Mouse (Mus musculus): ENCODE results near the gene Col2a1. TPM values are rescaled to one million over a fixed set of nuclear protein-coding genes. Genes with fewer than 3 reads are reported as not detected.

Col2a1 gene
- polyA plus RNA-seq, 1 experiment from 2014 or later, result 2.5 TPM

GRCm38 (mm10) chr15:97949706-97950105 lies 54.8 kb downstream of the Col2a1 start:
- Histone ChIP-seq H3K4me1 (ENCODE audit: control insufficient read depth, insufficient read depth, low read length) (0 out of 2 replicates have a peak, but pooled peaks cover 4% of the 10 kb centered on the region), H3K4me2 (replicated peaks; ENCODE audit: low read depth, low read length) (no peak overlapping the region), H3K36me3 (ENCODE audit: control insufficient read depth, insufficient read depth, low read length) (no peaks in the 10 kb centered on the region), H3K27ac (ENCODE audit: low read length) (no peak overlapping the region), H3K27me3 (ENCODE audit: control insufficient read depth, insufficient read depth, low read length) (no peaks in the 10 kb centered on the region), H3K9ac (replicated peaks; ENCODE audit: low read depth, low read length) (no peak overlapping the region), H3K9me3 (ENCODE audit: control insufficient read depth, low read depth, low read length) (no peaks in the 10 kb centered on the region), H3K4me3 (ENCODE audit: low read depth, low read length) (no peak overlapping the region)
- WGBS, result 78% methylated on average over 3 of the region's 3 CpGs
- ATAC-seq (ENCODE audit: insufficient number of reproducible peaks, insufficient read depth, low FRiP score, low read depth), result no peak

- H3K27ac ChIP-seq (ENCODE audit: low read length), result no peak overlapping the region
- no peak for ATAC-seq (ENCODE audit: insufficient number of reproducible peaks, insufficient read depth, low FRiP score, low read depth)
Observed at GRCm38 (mm10) chr15:97948720-97949119, 55.8 kb downstream of the Col2a1 start.

GRCm38 (mm10) chr15:97945656-97946315 lies 58.7 kb downstream of the Col2a1 start:
- H3K4me1 ChIP-seq (ENCODE audit: control insufficient read depth, insufficient read depth, low read length), result no peaks in the 10 kb centered on the region
- no peaks in the 10 kb centered on the region for H3K27me3 ChIP-seq (ENCODE audit: control insufficient read depth, insufficient read depth, low read length)
- WGBS, result 82% methylated on average over 10 of the region's 11 CpGs
- H3K27ac ChIP-seq (ENCODE audit: low read length), result no peak overlapping the region
- H3K4me2 ChIP-seq (replicated peaks; ENCODE audit: low read depth, low read length), result no peak overlapping the region
- H3K36me3 ChIP-seq (ENCODE audit: control insufficient read depth, insufficient read depth, low read length), result no peaks in the 10 kb centered on the region
- H3K9me3 ChIP-seq (ENCODE audit: control insufficient read depth, low read depth, low read length), result no peaks in the 10 kb centered on the region
- 0 out of 2 replicates have a peak, but pooled peaks have one; percentile 6 for ATAC-seq (ENCODE audit: insufficient number of reproducible peaks, insufficient read depth, low FRiP score, low read depth)
- H3K9ac ChIP-seq (replicated peaks; ENCODE audit: low read depth, low read length), result no peak overlapping the region
- no peak overlapping the region for H3K4me3 ChIP-seq (ENCODE audit: low read depth, low read length)

More at GRCm38 (mm10) chr15:97948720-97949119, 55.8 kb downstream of the Col2a1 start:
- Histone ChIP-seq H3K9ac (replicated peaks; ENCODE audit: low read depth, low read length) (no peak overlapping the region), H3K27me3 (ENCODE audit: control insufficient read depth, insufficient read depth, low read length) (no peaks in the 10 kb centered on the region), H3K9me3 (ENCODE audit: control insufficient read depth, low read depth, low read length) (no peaks in the 10 kb centered on the region), H3K36me3 (ENCODE audit: control insufficient read depth, insufficient read depth, low read length) (no peaks in the 10 kb centered on the region), H3K4me2 (replicated peaks; ENCODE audit: low read depth, low read length) (no peak overlapping the region), H3K4me1 (ENCODE audit: control insufficient read depth, insufficient read depth, low read length) (0 out of 2 replicates have a peak, but pooled peaks cover 4% of the 10 kb centered on the region), H3K4me3 (ENCODE audit: low read depth, low read length) (no peak overlapping the region)
- 40% methylated on average over 7 of the region's 7 CpGs for WGBS

GRCm38 (mm10) chr15:97944919-97945574 lies 59.4 kb downstream of the Col2a1 start:
- H3K4me1 ChIP-seq (ENCODE audit: control insufficient read depth, insufficient read depth, low read length), result no peaks in the 10 kb centered on the region
- 70% methylated on average over 11 of the region's 11 CpGs for WGBS
- H3K27ac ChIP-seq (ENCODE audit: low read length), result no peak overlapping the region
- H3K36me3 ChIP-seq (ENCODE audit: control insufficient read depth, insufficient read depth, low read length), result no peaks in the 10 kb centered on the region
- H3K9me3 ChIP-seq (ENCODE audit: control insufficient read depth, low read depth, low read length), result no peaks in the 10 kb centered on the region
- no peak for ATAC-seq (ENCODE audit: insufficient number of reproducible peaks, insufficient read depth, low FRiP score, low read depth)
- no peak overlapping the region for H3K4me2 ChIP-seq (replicated peaks; ENCODE audit: low read depth, low read length)
- H3K4me3 ChIP-seq (ENCODE audit: low read depth, low read length), result no peak overlapping the region
- no peak overlapping the region for H3K9ac ChIP-seq (replicated peaks; ENCODE audit: low read depth, low read length)
- H3K27me3 ChIP-seq (ENCODE audit: control insufficient read depth, insufficient read depth, low read length), result no peaks in the 10 kb centered on the region

- 85% methylated on average over 8 of the region's 8 CpGs for WGBS
- no peak overlapping the region for H3K4me3 ChIP-seq (ENCODE audit: low read depth, low read length)
- H3K9ac ChIP-seq (replicated peaks; ENCODE audit: low read depth, low read length), result no peak overlapping the region
- no peaks in the 10 kb centered on the region for H3K9me3 ChIP-seq (ENCODE audit: control insufficient read depth, low read depth, low read length)
- ATAC-seq (ENCODE audit: insufficient number of reproducible peaks, insufficient read depth, low FRiP score, low read depth), result no peak
- no peaks in the 10 kb centered on the region for H3K27me3 ChIP-seq (ENCODE audit: control insufficient read depth, insufficient read depth, low read length)
- H3K27ac ChIP-seq (ENCODE audit: low read length), result no peak overlapping the region
- no peaks in the 10 kb centered on the region for H3K4me1 ChIP-seq (ENCODE audit: control insufficient read depth, insufficient read depth, low read length)
- H3K36me3 ChIP-seq (ENCODE audit: control insufficient read depth, insufficient read depth, low read length), result no peaks in the 10 kb centered on the region
- no peak overlapping the region for H3K4me2 ChIP-seq (replicated peaks; ENCODE audit: low read depth, low read length)
Observed at GRCm38 (mm10) chr15:97943356-97943755, 61.1 kb downstream of the Col2a1 start.

- H3K27ac ChIP-seq (ENCODE audit: low read length), result no peak overlapping the region
- H3K4me2 ChIP-seq (replicated peaks; ENCODE audit: low read depth, low read length), result no peak overlapping the region
- no peaks in the 10 kb centered on the region for H3K27me3 ChIP-seq (ENCODE audit: control insufficient read depth, insufficient read depth, low read length)
- H3K4me3 ChIP-seq (ENCODE audit: low read depth, low read length), result no peak overlapping the region
- no peak overlapping the region for H3K9ac ChIP-seq (replicated peaks; ENCODE audit: low read depth, low read length)
- no peaks in the 10 kb centered on the region for H3K36me3 ChIP-seq (ENCODE audit: control insufficient read depth, insufficient read depth, low read length)
- no peak for ATAC-seq (ENCODE audit: insufficient number of reproducible peaks, insufficient read depth, low FRiP score, low read depth)
- H3K9me3 ChIP-seq (ENCODE audit: control insufficient read depth, low read depth, low read length), result no peaks in the 10 kb centered on the region
- WGBS, result 82% methylated on average over 8 of the region's 8 CpGs
- H3K4me1 ChIP-seq (ENCODE audit: control insufficient read depth, insufficient read depth, low read length), result no peaks in the 10 kb centered on the region
Observed at GRCm38 (mm10) chr15:97942538-97942937, 62.0 kb downstream of the Col2a1 start.

- Histone ChIP-seq H3K4me3 (ENCODE audit: low read depth, low read length) (no peak overlapping the region), H3K36me3 (ENCODE audit: control insufficient read depth, insufficient read depth, low read length) (no peaks in the 10 kb centered on the region), H3K27me3 (ENCODE audit: control insufficient read depth, insufficient read depth, low read length) (no peaks in the 10 kb centered on the region), H3K9ac (replicated peaks; ENCODE audit: low read depth, low read length) (no peak overlapping the region), H3K4me1 (ENCODE audit: control insufficient read depth, insufficient read depth, low read length) (no peaks in the 10 kb centered on the region), H3K27ac (ENCODE audit: low read length) (no peak overlapping the region), H3K4me2 (replicated peaks; ENCODE audit: low read depth, low read length) (no peak overlapping the region), H3K9me3 (ENCODE audit: control insufficient read depth, low read depth, low read length) (no peaks in the 10 kb centered on the region)
- 89% methylated on average over 2 of the region's 2 CpGs for WGBS
- ATAC-seq (ENCODE audit: insufficient number of reproducible peaks, insufficient read depth, low FRiP score, low read depth), result no peak
Observed at GRCm38 (mm10) chr15:97941306-97941705, 63.2 kb downstream of the Col2a1 start.

GRCm38 (mm10) chr15:97940088-97940487 lies 64.4 kb downstream of the Col2a1 start:
- Histone ChIP-seq H3K27ac (ENCODE audit: low read length) (no peak overlapping the region), H3K27me3 (ENCODE audit: control insufficient read depth, insufficient read depth, low read length) (no peaks in the 10 kb centered on the region), H3K4me1 (ENCODE audit: control insufficient read depth, insufficient read depth, low read length) (no peaks in the 10 kb centered on the region), H3K9ac (replicated peaks; ENCODE audit: low read depth, low read length) (no peak overlapping the region), H3K36me3 (ENCODE audit: control insufficient read depth, insufficient read depth, low read length) (no peaks in the 10 kb centered on the region), H3K4me2 (replicated peaks; ENCODE audit: low read depth, low read length) (no peak overlapping the region), H3K9me3 (ENCODE audit: control insufficient read depth, low read depth, low read length) (no peaks in the 10 kb centered on the region), H3K4me3 (ENCODE audit: low read depth, low read length) (no peak overlapping the region)
- ATAC-seq (ENCODE audit: insufficient number of reproducible peaks, insufficient read depth, low FRiP score, low read depth), result no peak
- whole genome bisulfite sequencing, result 80% methylated on average over 2 of the region's 2 CpGs

All from stomach, embryonic 14.5 days (tissue).